Mouse (Mus musculus) cortical plate, adult 2 months (tissue): ENCODE data around the gene Fermt2. TPM values are rescaled to one million over a fixed set of nuclear protein-coding genes. Genes with fewer than 3 reads are reported as not detected.
A peak's percentile ranks its signal among the peaks of the same experiment; 100 is the strongest.

Source experiments
- H3K27ac ChIP-seq: fragments of 200-500 bp; 2 replicates; pipeline ENCODE4 v1.5.1; 2012; ENCODE audit warnings: low read length, control low read depth, inconsistent platforms; ENCODE audit not compliant: insufficient read depth
- H3K4me1 ChIP-seq: fragments of 200-500 bp; 2 replicates; pipeline ENCODE4 v1.6.1; 2011; ENCODE audit warnings: low read length; ENCODE audit not compliant: control insufficient read depth, insufficient read depth
- H3K4me3 ChIP-seq: fragments of 200-500 bp; 2 replicates; pipeline ENCODE4 v1.5.1; 2011; ENCODE audit warnings: mild to moderate bottlenecking, low read length, control low read depth; ENCODE audit not compliant: insufficient read depth
- CTCF ChIP-seq: fragments of 200-500 bp; IDR thresholded peaks from 2 replicates; pipeline ENCODE4 v1.5.1; 2011; ENCODE audit warnings: mild to moderate bottlenecking, control low read depth, low read length; ENCODE audit not compliant: insufficient read depth; ENCODE audit errors: extremely low read depth
- POLR2A ChIP-seq: fragments of 200-500 bp; IDR thresholded peaks from 2 replicates; pipeline ENCODE4 v1.6.1; 2011; ENCODE audit warnings: mild to moderate bottlenecking, low read length, control low read depth; ENCODE audit not compliant: insufficient read depth; ENCODE audit errors: extremely low read depth
- polyA plus RNA-seq: library from polyadenylated mRNA; depleted of rRNA; stranded (reverse); fragments of >200 nt; gene quantifications from 2 replicates; pipeline ENCODE4 v1.2.3, GENCODE M21; 2012

Gene Fermt2
- polyA plus RNA-seq, 1 experiment = 108 TPM

DNA sequence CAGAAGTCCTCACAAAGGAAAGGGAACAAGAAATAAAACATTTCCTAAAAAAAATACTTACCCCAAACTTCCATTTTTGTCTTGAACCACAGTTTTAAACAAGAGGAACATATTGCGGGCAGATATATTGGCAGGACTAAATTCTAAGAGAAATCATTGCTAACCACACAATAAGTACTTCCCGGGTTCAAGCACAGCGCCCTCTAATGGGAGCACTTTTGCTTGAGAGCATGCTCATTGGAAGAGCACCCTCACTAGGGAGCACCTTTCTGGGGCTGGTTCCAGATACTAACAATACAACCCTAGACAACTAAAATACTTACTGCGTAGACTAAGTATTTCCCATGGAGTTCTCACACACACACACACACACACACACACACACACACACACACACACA, 22.5 kb upstream of the Fermt2 start:
- H3K27ac ChIP-seq = no peak overlapping the region
- TF ChIP-seq CTCF (no peak), POLR2A (no peak)
- H3K4me3 ChIP-seq = no peak overlapping the region
- H3K4me1 ChIP-seq = peaks cover 3% of the 10 kb centered on the region; the same call in 1 of the 2 replicates

DNA sequence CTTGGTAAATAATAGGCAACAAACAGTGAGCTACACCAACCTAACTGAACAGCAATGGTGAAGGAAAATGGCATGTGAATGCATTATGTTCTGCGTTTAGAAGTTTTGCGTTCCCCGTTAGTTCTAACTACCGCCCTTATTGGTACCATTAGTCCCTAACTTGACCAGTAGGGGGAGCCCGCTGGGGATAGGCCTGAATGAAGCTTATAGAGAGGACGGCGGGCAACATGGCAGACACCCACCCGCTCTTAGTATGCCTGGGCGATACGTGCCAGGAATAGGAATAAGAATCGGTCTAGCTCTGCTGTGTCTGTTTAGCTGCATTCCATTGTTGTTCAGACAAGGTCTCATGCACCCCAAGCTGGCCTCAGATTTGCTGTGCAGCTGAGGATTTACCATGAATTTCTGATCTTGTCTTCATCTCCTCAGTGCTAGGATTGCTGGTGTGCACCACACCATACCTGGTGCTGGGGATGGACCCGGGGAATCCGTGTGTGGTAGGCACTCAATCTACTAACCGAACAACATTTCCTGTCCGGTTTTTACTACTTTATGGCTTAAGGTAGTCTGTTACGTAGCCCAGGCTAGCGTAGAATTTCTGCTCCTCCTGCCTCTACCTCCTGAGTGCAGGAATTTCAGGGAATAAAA, 21.3 kb upstream of the Fermt2 start:
- H3K4me1 ChIP-seq = peaks cover 3% of the 10 kb centered on the region; the same call in 1 of the 2 replicates
- H3K27ac ChIP-seq = no peak overlapping the region
- no peak overlapping the region for H3K4me3 ChIP-seq
- peak; percentile 51 for TF ChIP-seq CTCF
- TF ChIP-seq POLR2A = no peak

DNA sequence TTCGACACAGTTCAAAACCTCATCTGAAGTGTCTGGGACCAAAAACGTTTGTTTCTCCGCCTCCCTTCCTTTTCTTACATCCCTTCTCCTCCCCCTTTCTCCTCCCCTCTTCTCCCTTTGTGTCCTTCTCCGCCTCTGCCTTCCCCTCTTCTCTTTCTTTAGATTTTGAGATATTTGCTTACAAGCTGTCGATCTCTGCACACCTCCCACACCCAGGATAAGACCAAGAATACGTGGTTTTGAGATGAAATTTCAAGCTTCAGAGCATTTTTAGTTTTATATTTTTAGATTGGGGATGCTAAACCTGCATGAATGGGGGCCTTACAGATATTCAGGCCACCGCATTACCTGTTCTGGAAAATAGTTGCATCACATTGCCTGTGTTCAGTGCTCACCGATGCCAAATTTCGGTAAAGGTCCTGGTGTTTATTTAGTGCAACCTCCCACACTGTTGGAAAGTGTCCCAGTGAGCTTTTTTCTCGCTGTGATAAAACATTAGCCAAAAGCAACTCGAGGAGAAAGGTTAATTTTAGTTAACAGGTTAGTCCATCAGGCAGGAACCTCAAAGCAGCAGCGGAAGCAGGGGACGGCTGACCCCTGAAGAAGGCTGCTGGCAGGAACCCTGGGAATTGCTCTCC, 20.2 kb upstream of the Fermt2 start:
- TF ChIP-seq POLR2A (no peak), CTCF (no peak)
- Histone ChIP-seq H3K4me1 (peaks cover 3% of the 10 kb centered on the region; the same call in 1 of the 2 replicates), H3K27ac (no peak overlapping the region), H3K4me3 (no peak overlapping the region)

DNA sequence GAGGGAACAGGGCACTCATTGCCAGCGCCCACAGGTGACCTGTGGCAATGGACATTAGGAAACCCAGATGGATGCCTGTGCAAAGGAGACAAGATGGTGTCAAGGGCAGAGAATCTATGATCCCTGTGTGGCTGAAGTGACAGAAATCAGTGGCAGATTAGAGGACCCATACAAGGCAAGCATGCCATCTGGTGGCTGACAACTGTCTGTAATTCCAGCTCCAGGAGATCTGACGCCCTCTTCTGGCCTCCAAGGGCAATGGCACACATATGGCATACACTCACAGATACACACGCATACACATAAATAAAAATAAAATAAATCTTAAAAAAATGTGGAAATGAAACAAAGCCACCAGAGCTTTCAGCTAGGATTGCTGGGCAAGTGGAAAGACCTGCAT, 18.2 kb upstream of the Fermt2 start:
- no peak for TF ChIP-seq CTCF
- no peak for TF ChIP-seq POLR2A
- no peak overlapping the region for H3K27ac ChIP-seq
- no peak overlapping the region for H3K4me3 ChIP-seq
- H3K4me1 ChIP-seq = peaks cover 3% of the 10 kb centered on the region; the same call in 1 of the 2 replicates

DNA sequence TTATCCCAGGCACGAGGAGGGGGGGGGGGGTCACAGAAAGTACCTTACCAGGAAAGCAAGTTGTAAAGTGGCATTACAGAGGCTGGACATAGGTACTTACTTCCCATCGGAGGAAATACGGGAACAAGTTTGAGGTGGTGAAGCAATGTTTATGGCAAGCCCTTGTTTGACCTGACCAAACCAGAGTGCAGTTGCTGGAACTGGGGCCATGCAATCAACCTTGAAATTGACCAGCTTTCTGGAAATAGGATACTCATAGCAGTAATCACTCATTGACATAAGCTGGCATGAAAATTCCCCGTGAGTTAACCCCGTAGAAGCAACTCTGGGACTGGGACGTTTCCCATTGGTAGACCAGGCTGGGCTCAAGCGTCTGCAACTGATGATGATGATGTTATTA, 15.0 kb upstream of the Fermt2 start:
- Histone ChIP-seq H3K4me3 (no peak overlapping the region), H3K27ac (no peak overlapping the region), H3K4me1 (peaks cover 1% of the 10 kb centered on the region; the same call in 1 of the 2 replicates)
- TF ChIP-seq POLR2A (no peak), CTCF (no peak)

DNA sequence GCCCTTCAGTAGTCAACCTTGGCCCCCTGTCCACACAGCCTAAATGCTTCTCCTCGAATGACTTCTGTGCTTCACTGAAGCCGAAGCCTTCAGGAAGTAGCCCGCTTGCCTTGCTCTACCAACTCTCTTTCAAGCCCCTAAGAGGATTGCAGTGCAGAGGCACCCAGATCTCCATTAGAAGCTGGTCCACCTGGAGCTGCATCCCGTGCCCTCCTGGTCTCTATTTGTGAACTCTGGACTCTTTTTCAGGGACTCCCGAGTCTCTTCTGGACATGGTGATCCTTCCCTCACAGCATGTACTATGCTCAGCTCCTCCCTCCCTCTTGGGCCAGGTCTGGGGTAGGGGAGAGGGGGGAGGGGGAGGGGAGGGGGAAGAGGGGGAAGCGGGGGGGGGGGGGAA, 14.1 kb upstream of the Fermt2 start:
- Histone ChIP-seq H3K4me1 (0 out of 2 replicates have a peak, but pooled peaks cover 1% of the 10 kb centered on the region), H3K27ac (no peak overlapping the region), H3K4me3 (no peak overlapping the region)
- TF ChIP-seq CTCF = no peak
- TF ChIP-seq POLR2A = no peak

DNA sequence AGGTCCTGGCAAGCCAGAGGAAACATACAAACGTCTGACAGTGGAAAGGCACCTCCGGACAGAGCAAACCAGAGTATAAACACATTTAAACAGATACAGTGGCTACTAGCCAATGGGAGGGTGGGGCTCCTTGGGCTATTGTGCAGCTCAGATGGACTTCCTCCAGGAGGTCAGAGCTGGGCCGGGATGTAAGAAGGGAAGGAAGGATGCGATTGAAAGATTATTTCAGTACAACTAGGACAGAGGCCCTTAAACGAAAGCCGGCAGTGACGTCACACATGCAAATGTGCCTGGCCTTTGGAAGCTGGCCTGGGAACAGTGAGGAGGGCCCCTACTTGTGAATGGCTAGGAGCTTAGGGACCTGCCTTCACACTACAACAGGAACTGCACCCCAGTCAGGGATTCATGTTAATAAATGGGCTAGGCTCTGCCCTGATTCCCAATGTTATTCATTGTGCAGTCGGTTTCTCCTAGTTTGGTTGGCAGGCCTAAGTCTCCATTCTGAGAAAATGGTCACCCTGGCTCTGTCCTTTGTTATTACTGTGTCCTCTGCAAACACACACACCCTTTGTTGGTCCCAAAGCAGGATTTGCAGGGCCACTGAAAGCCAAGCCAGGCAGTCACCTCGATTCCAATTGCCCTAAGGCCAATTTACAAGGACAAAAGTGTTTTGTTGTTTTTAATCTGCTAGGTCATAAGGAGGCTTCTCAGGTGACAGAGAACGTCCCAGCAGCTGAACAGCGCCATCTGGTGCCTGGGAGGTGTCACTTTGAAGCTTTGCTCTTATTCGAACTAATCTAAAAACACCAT, 9.9 kb upstream of the Fermt2 start:
- H3K4me3 ChIP-seq = no peak overlapping the region
- peak; percentile 70 for TF ChIP-seq CTCF
- TF ChIP-seq POLR2A = no peak
- 0 out of 2 replicates have a peak, but pooled peaks cover 1% of the 10 kb centered on the region for H3K4me1 ChIP-seq
- H3K27ac ChIP-seq = peak overlapping the region; percentile 47

DNA sequence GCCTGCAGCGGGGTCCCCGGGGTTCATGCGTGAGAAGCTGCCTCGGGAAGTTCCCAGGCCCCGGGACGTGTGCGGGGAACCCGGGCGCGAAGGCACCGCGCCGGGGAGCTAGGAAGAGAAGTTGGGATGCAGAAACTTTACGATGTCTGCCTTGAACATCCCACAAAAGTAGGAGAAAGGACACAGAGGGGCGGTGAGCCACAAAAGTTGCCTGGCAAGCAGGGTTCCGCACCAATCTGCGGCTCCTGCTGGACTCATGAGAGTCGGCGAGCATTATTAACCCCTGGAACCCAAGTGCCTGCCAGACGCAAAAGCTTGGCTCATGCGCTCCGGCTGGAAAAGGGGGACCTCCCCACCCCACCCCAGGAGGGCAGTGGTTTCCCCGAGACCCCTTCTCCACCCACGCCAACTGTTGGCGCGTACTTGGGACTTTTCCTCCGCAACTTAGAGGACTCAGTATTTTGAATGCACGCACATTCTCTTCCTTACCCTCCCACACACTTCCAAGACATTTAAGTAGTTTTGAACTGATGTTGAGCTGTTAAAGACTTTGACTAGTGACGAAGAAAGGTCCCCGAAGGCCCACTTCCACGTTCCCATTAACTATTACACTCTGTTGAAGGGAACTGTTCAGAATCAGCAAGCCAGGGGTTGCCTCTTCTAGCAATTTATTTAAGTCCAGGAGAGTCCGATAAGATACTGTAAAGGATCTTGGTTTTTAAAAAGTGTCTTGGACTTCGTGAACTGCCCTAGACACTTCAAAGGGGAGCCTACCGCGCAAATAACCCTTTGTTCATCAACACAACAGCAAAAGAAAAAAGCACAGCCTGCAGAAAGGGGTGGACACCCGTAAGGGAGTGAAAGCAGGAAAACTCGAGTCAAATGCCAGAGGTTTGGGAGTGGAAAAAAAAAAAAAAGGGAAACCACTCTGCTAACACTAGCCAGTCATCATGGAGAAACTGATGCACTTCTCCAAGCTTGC, 737 bp upstream of the Fermt2 start:
- TF ChIP-seq CTCF (no peak), POLR2A (no peak)
- Histone ChIP-seq H3K4me1 (peaks cover 4% of the 10 kb centered on the region; the same call in 1 of the 2 replicates), H3K27ac (peak overlapping the region; percentile 74), H3K4me3 (peak overlapping the region; percentile 100)

DNA sequence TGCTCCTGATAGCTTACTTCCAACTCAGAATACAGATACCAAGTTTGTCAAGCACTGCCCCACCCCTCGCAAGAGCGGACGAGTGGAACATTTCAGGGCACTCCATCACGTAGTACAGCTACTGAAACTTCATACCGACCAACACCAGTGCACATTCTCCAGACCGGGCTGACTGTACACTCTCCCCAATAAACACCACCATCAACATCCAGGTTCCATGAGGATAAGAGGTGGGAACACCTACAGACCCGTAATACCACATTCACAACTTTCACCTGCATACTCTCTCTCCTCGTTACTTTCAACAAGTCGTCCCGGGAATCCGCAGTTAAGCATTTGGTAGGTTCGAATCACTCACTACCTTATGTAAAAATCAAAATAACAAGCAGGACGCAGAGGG, 1.1 kb downstream of the Fermt2 start:
- Histone ChIP-seq H3K4me3 (peak overlapping the region; percentile 100), H3K27ac (peak overlapping the region; percentile 78; the same call in 1 of the 2 replicates), H3K4me1 (peaks cover 4% of the 10 kb centered on the region; the same call in 1 of the 2 replicates)
- TF ChIP-seq CTCF (no peak), POLR2A (no peak)
